Comparison of ENCODE assay signal across 9 mouse cellular contexts in genomic region chr10:77878985-77879384, GRCm38 (mm10). TPM values are rescaled to one million over a fixed set of nuclear protein-coding genes. Genes with fewer than 3 reads are reported as not detected.
DNase-seq lines count a peak whose midpoint lies in the region; ATAC-seq and TF ChIP-seq lines count a peak whose summit lies in the region.
"Had no signal": no experiment of that assay in that cellular context is flagged by ENCODE, and none has a peak within 500 bp of the region (broad histone marks: within the 10 kb centered on the region; RNA-seq: fewer than 3 reads in every experiment).

No protein-coding gene starts in this region.

- H3K27ac ChIP-seq in limb, embryonic 11.5 days (replicated peaks; ENCODE audit: low read depth, low read length), result no peak overlapping the region
- H3K27ac ChIP-seq in limb, embryonic 10.5 days, result no peak overlapping the region
- H3K27ac ChIP-seq in hindbrain, embryonic 14.5 days, result no peak overlapping the region
- H3K27ac ChIP-seq: neural tube, embryonic 13.5 days had no signal

- WGBS in limb, embryonic 11.5 days, result 62% methylated on average over 6 of the region's 6 CpGs
- WGBS in limb, embryonic 10.5 days, result 67% methylated on average over 6 of the region's 6 CpGs
- WGBS in lung, adult 2 months, result 63% methylated on average over 6 of the region's 6 CpGs
- 67% methylated on average over 6 of the region's 6 CpGs for WGBS in hindbrain, embryonic 14.5 days

- no peak for TF ChIP-seq POLR2A in lung, adult 2 months (IDR thresholded peaks at IDR 0.05; ENCODE audit: borderline replicate concordance, extremely low read depth, low read depth, low read length)

- H3K4me2 ChIP-seq in limb, embryonic 11.5 days (ENCODE audit: low read depth, severe bottlenecking), result no peak overlapping the region
- no peak overlapping the region for H3K4me2 ChIP-seq in hindbrain, embryonic 14.5 days (replicated peaks)
- H3K4me2 ChIP-seq: neural tube, embryonic 13.5 days had no signal

- no peak for ATAC-seq in limb, embryonic 11.5 days (ENCODE audit: insufficient number of reproducible peaks, low FRiP score, low TSS enrichment, low read depth)
- no peak for ATAC-seq in activated CD4-positive, CD25-positive, alpha-beta regulatory T cell, adult 4 months
- no peak for ATAC-seq in hindbrain, embryonic 14.5 days (ENCODE audit: low FRiP score)

- no peaks in the 10 kb centered on the region for H3K9me3 ChIP-seq in limb, embryonic 11.5 days (ENCODE audit: control insufficient read depth, low read length)
- H3K9me3 ChIP-seq in limb, embryonic 10.5 days (replicated peaks), result no peaks in the 10 kb centered on the region
- no peaks in the 10 kb centered on the region for H3K9me3 ChIP-seq in hindbrain, embryonic 14.5 days (ENCODE audit: control insufficient read depth, low read length)
- H3K9me3 ChIP-seq: neural tube, embryonic 13.5 days had no signal

- no peak overlapping the region for H3K4me3 ChIP-seq in limb, embryonic 11.5 days (ENCODE audit: low read depth, low read length)
- no peak overlapping the region for H3K4me3 ChIP-seq in limb, embryonic 10.5 days
- no peak overlapping the region for H3K4me3 ChIP-seq in lung, adult 2 months (replicated peaks; ENCODE audit: extremely low read depth, low read depth, low read length)
- H3K4me3 ChIP-seq in hindbrain, embryonic 14.5 days (replicated peaks; ENCODE audit: low read length), result no peak overlapping the region
- H3K4me3 ChIP-seq: neural tube, embryonic 13.5 days had no signal

- H3K9ac ChIP-seq in limb, embryonic 11.5 days (ENCODE audit: low read length), result no peak overlapping the region
- no peak overlapping the region for H3K9ac ChIP-seq in hindbrain, embryonic 14.5 days
- H3K9ac ChIP-seq: neural tube, embryonic 13.5 days had no signal

- peak; percentile 4 for DNase-seq in embryo, embryonic 10.5 days (ENCODE audit: low spot score)
- DNase-seq in embryo, embryonic 11 days, result no peak
- DNase-seq in limb, embryonic 11.5 days (ENCODE audit: low spot score), result peak; percentile 29
- no peak for DNase-seq in limb, embryonic 10.5 days (ENCODE audit: low spot score)
- peak; percentile 25 for DNase-seq in R1 (ENCODE audit: low read depth, low spot score)
- DNase-seq in lung, adult 2 months, result peak; percentile 28
- DNase-seq in hindbrain, embryonic 14.5 days (ENCODE audit: low spot score), result no peak

- peak; percentile 47 for TF ChIP-seq CTCF in lung, adult 2 months (IDR thresholded peaks at IDR 0.05; ENCODE audit: insufficient read depth, low read length)

- H3K36me3 ChIP-seq in limb, embryonic 11.5 days (ENCODE audit: control insufficient read depth, insufficient read depth, low read length), result no peaks in the 10 kb centered on the region
- no peaks in the 10 kb centered on the region for H3K36me3 ChIP-seq in limb, embryonic 10.5 days
- no peaks in the 10 kb centered on the region for H3K36me3 ChIP-seq in hindbrain, embryonic 14.5 days (replicated peaks; ENCODE audit: control insufficient read depth, insufficient read depth)
- H3K36me3 ChIP-seq: neural tube, embryonic 13.5 days had no signal

- H3K27me3 ChIP-seq in limb, embryonic 11.5 days (ENCODE audit: control insufficient read depth, insufficient read depth, low read length), result no peaks in the 10 kb centered on the region
- H3K27me3 ChIP-seq in limb, embryonic 10.5 days (ENCODE audit: low read depth, poor library complexity, severe bottlenecking), result no peaks in the 10 kb centered on the region
- no peaks in the 10 kb centered on the region for H3K27me3 ChIP-seq in hindbrain, embryonic 14.5 days (ENCODE audit: control insufficient read depth, insufficient read depth, low read length)
- H3K27me3 ChIP-seq: neural tube, embryonic 13.5 days had no signal

- H3K4me1 ChIP-seq in limb, embryonic 11.5 days (ENCODE audit: control insufficient read depth, insufficient read depth, low read length), result no peaks in the 10 kb centered on the region
- 0 out of 2 replicates have a peak, but pooled peaks cover 7% of the 10 kb centered on the region for H3K4me1 ChIP-seq in limb, embryonic 10.5 days
- no peaks in the 10 kb centered on the region for H3K4me1 ChIP-seq in lung, adult 2 months (ENCODE audit: control insufficient read depth, insufficient read depth, low read length)
- no peaks in the 10 kb centered on the region for H3K4me1 ChIP-seq in hindbrain, embryonic 14.5 days (replicated peaks; ENCODE audit: control insufficient read depth, insufficient read depth, low read length)
- H3K4me1 ChIP-seq: neural tube, embryonic 13.5 days had no signal

RNA-seq across cellular contexts. Expression of gene Gm3285, which starts 17.2 kb away (rescaled TPM):
- polyA plus RNA-seq in limb, embryonic 11.5 days (2014; fragmentation: Nextera tagmentation; extraction: Ambion mirVana), result not detected in 2 replicates
- polyA plus RNA-seq in limb, embryonic 10.5 days (2016; fragmentation: Nextera tagmentation; extraction: Ambion mirVana), result not detected in 2 replicates
- polyA plus RNA-seq in lung, adult 2 months (2012; rRNA removed), result not detected in 2 replicates
- not detected for polyA plus RNA-seq in activated CD4-positive, CD25-positive, alpha-beta regulatory T cell, adult 4 months (2017; shearing (Covaris generic))
- not detected in 2 replicates for polyA plus RNA-seq in hindbrain, embryonic 14.5 days (2014; fragmentation: Nextera tagmentation; extraction: Ambion mirVana)
- polyA plus RNA-seq: neural tube, embryonic 13.5 days had no signal

RNA-seq across cellular contexts. Expression of gene Lrrc3, which starts 23.4 kb away (rescaled TPM):
- polyA plus RNA-seq in limb, embryonic 11.5 days (2014; fragmentation: Nextera tagmentation; extraction: Ambion mirVana), result 1.4 and 1.5 TPM in 2 replicates
- 1.5 and 1.7 TPM in 2 replicates for polyA plus RNA-seq in limb, embryonic 10.5 days (2016; fragmentation: Nextera tagmentation; extraction: Ambion mirVana)
- 0.77 and 0.93 TPM in 2 replicates for polyA plus RNA-seq in lung, adult 2 months (2012; rRNA removed)
- not detected for polyA plus RNA-seq in activated CD4-positive, CD25-positive, alpha-beta regulatory T cell, adult 4 months (2017; shearing (Covaris generic))
- polyA plus RNA-seq in hindbrain, embryonic 14.5 days (2014; fragmentation: Nextera tagmentation; extraction: Ambion mirVana), result 19.6 and 20.3 TPM in 2 replicates

RNA-seq across cellular contexts. Expression of gene Gm10318, which starts 26.3 kb away (rescaled TPM):
- not detected in 2 replicates for polyA plus RNA-seq in limb, embryonic 11.5 days (2014; fragmentation: Nextera tagmentation; extraction: Ambion mirVana)
- polyA plus RNA-seq in limb, embryonic 10.5 days (2016; fragmentation: Nextera tagmentation; extraction: Ambion mirVana), result not detected in 2 replicates
- not detected in 2 replicates for polyA plus RNA-seq in lung, adult 2 months (2012; rRNA removed)
- polyA plus RNA-seq in activated CD4-positive, CD25-positive, alpha-beta regulatory T cell, adult 4 months (2017; shearing (Covaris generic)), result not detected
- not detected in 2 replicates for polyA plus RNA-seq in hindbrain, embryonic 14.5 days (2014; fragmentation: Nextera tagmentation; extraction: Ambion mirVana)
- polyA plus RNA-seq: neural tube, embryonic 13.5 days had no signal

RNA-seq across cellular contexts. Expression of gene Gm36176, which starts 32.4 kb away (rescaled TPM):
- not detected in 2 replicates for polyA plus RNA-seq in limb, embryonic 11.5 days (2014; fragmentation: Nextera tagmentation; extraction: Ambion mirVana)
- polyA plus RNA-seq in limb, embryonic 10.5 days (2016; fragmentation: Nextera tagmentation; extraction: Ambion mirVana), result not detected in 2 replicates
- not detected in 2 replicates for polyA plus RNA-seq in lung, adult 2 months (2012; rRNA removed)
- polyA plus RNA-seq in activated CD4-positive, CD25-positive, alpha-beta regulatory T cell, adult 4 months (2017; shearing (Covaris generic)), result not detected
- polyA plus RNA-seq in hindbrain, embryonic 14.5 days (2014; fragmentation: Nextera tagmentation; extraction: Ambion mirVana), result not detected in 2 replicates
- polyA plus RNA-seq: neural tube, embryonic 13.5 days had no signal

RNA-seq across cellular contexts. Expression of gene Krtap10-10, which starts 43.2 kb away (rescaled TPM):
- not detected in 2 replicates for polyA plus RNA-seq in limb, embryonic 11.5 days (2014; fragmentation: Nextera tagmentation; extraction: Ambion mirVana)
- not detected in 2 replicates for polyA plus RNA-seq in limb, embryonic 10.5 days (2016; fragmentation: Nextera tagmentation; extraction: Ambion mirVana)
- polyA plus RNA-seq in lung, adult 2 months (2012; rRNA removed), result not detected in 2 replicates
- not detected for polyA plus RNA-seq in activated CD4-positive, CD25-positive, alpha-beta regulatory T cell, adult 4 months (2017; shearing (Covaris generic))
- polyA plus RNA-seq in hindbrain, embryonic 14.5 days (2014; fragmentation: Nextera tagmentation; extraction: Ambion mirVana), result not detected in 2 replicates
- polyA plus RNA-seq: neural tube, embryonic 13.5 days had no signal

Comparison
In these comparisons a context has a peak if more than half of its experiments do, and no peak if none do; other contexts are left out.
1. DNase-seq: peak in embryo, embryonic 10.5 days (single experiment), limb, embryonic 11.5 days (single experiment), R1 (single experiment) and lung, adult 2 months (single experiment); none in embryo, embryonic 11 days (single experiment), limb, embryonic 10.5 days (single experiment) and hindbrain, embryonic 14.5 days (single experiment).